Mouse (Mus musculus) lung, embryonic 15.5 days (tissue): ENCODE results near the gene Sycp3. TPM values are rescaled to one million over a fixed set of nuclear protein-coding genes. Genes with fewer than 3 reads are reported as not detected.

Experiments used
- ATAC-seq: fragments of 200-750 bp; cut with Nextera tagmentation; 2 replicates; pipeline ENCODE4 v1.8.0; 2017; ENCODE audit warnings: moderate number of reproducible peaks, borderline replicate concordance; ENCODE audit not compliant: low FRiP score, low TSS enrichment; ENCODE audit errors: extremely low read depth
- H3K27ac ChIP-seq: fragments of 300-500 bp; sonication (generic); 2 replicates; pipeline ENCODE4 v1.5.1; 2015; ENCODE audit warnings: moderate library complexity, mild to moderate bottlenecking, inconsistent platforms
- H3K27me3 ChIP-seq: fragments of 300-500 bp; sonication (generic); 2 replicates; pipeline ENCODE4 v1.6.1; 2015; ENCODE audit warnings: inconsistent platforms
- H3K36me3 ChIP-seq: fragments of 300-500 bp; sonication (generic); 2 replicates; pipeline ENCODE4 v1.6.1; 2015; ENCODE audit warnings: inconsistent platforms
- H3K4me1 ChIP-seq: fragments of 300-500 bp; sonication (generic); 2 replicates; pipeline ENCODE4 v1.6.1; 2015; ENCODE audit warnings: inconsistent platforms
- H3K4me2 ChIP-seq: fragments of 300-500 bp; sonication (generic); 2 replicates; pipeline ENCODE4 v1.6.1; 2015; ENCODE audit warnings: inconsistent platforms, mild to moderate bottlenecking, moderate library complexity
- H3K4me3 ChIP-seq: fragments of 300-500 bp; sonication (generic); 2 replicates; pipeline ENCODE4 v1.5.1; 2015; ENCODE audit warnings: mild to moderate bottlenecking, inconsistent platforms
- H3K9ac ChIP-seq: fragments of 300-500 bp; sonication (generic); 2 replicates; pipeline ENCODE4 v1.6.1; 2015; ENCODE audit warnings: inconsistent platforms
- H3K9me3 ChIP-seq: fragments of 300-500 bp; sonication (generic); 2 replicates; pipeline ENCODE4 v1.6.1; 2016; ENCODE audit warnings: inconsistent platforms
- WGBS: fragments of 180-500 bp; shearing (Covaris S2); methylation state at CpG from one replicate; pipeline ENCODE4 v1.1.7; 2015; 5-methylcytosine and 5-hydroxymethylcytosine counted together
- polyA plus RNA-seq: library from polyadenylated mRNA; unstranded; fragments of >200 nt; fragmentation: Nextera tagmentation; extraction: Ambion mirVana; gene quantifications from 2 replicates; pipeline ENCODE4 v1.2.1, GENCODE M21; 2015

Gene Sycp3
- polyA plus RNA-seq: 0.19 TPM in 2 replicates

- H3K4me1 ChIP-seq: peaks cover 4% of the 10 kb centered on the region; the same call in 1 of the 2 replicates
- no peak within 1 kb of the TSS for H3K9ac ChIP-seq
- no peaks in the 10 kb centered on the region for H3K9me3 ChIP-seq
- H3K36me3 ChIP-seq: no peaks in the 10 kb centered on the region
- H3K4me3 ChIP-seq: no peak within 1 kb of the TSS
- WGBS: 81% methylated on average over 33 of the region's 33 CpGs
- H3K27ac ChIP-seq: no peak within 1 kb of the TSS
- no peaks in the 10 kb centered on the region for H3K27me3 ChIP-seq
- peak; percentile 29; the same call in 1 of the 2 replicates for ATAC-seq
- H3K4me2 ChIP-seq: no peak within 1 kb of the TSS
Measured at GRCm38 (mm10) chr10:88459502-88459992, at the start of gene Sycp3. TSS of gene Sycp3 (plus strand) at chr10:88459569.

- H3K4me3 ChIP-seq: no peak overlapping the region
- no peaks in the 10 kb centered on the region for H3K9me3 ChIP-seq
- H3K27ac ChIP-seq: no peak overlapping the region
- no peak overlapping the region for H3K9ac ChIP-seq
- no peak for ATAC-seq
- H3K4me2 ChIP-seq: no peak overlapping the region
- H3K4me1 ChIP-seq: no peaks in the 10 kb centered on the region
- 63% methylated on average over 2 of the region's 2 CpGs for WGBS
- H3K27me3 ChIP-seq: no peaks in the 10 kb centered on the region
- no peaks in the 10 kb centered on the region for H3K36me3 ChIP-seq
Measured at GRCm38 (mm10) chr10:88409751-88410150, 49.6 kb upstream of the Sycp3 start.

- ATAC-seq: no peak
- 78% methylated on average over 17 of the region's 17 CpGs for WGBS
- Histone ChIP-seq H3K36me3 (no peaks in the 10 kb centered on the region), H3K27ac (no peak overlapping the region), H3K4me1 (no peaks in the 10 kb centered on the region), H3K9me3 (no peaks in the 10 kb centered on the region), H3K4me3 (no peak overlapping the region), H3K27me3 (no peaks in the 10 kb centered on the region), H3K9ac (no peak overlapping the region), H3K4me2 (no peak overlapping the region)
Measured at GRCm38 (mm10) chr10:88412290-88412995, 46.9 kb upstream of the Sycp3 start.

GRCm38 (mm10) chr10:88417686-88418085, 41.7 kb upstream of the Sycp3 start:
- H3K36me3 ChIP-seq: peaks cover 19% of the 10 kb centered on the region; the same call in 1 of the 2 replicates
- no peaks in the 10 kb centered on the region for H3K27me3 ChIP-seq
- no peak overlapping the region for H3K4me2 ChIP-seq
- H3K4me1 ChIP-seq: no peaks in the 10 kb centered on the region
- no peak overlapping the region for H3K27ac ChIP-seq
- WGBS: 90% methylated on average over 5 of the region's 5 CpGs
- no peak for ATAC-seq
- no peak overlapping the region for H3K9ac ChIP-seq
- H3K9me3 ChIP-seq: no peaks in the 10 kb centered on the region
- H3K4me3 ChIP-seq: no peak overlapping the region

GRCm38 (mm10) chr10:88420141-88420541, 39.2 kb upstream of the Sycp3 start:
- Histone ChIP-seq H3K4me1 (no peaks in the 10 kb centered on the region), H3K9me3 (no peaks in the 10 kb centered on the region), H3K27ac (no peak overlapping the region), H3K4me2 (no peak overlapping the region), H3K36me3 (peaks cover 26% of the 10 kb centered on the region; the same call in 1 of the 2 replicates), H3K27me3 (no peaks in the 10 kb centered on the region), H3K9ac (no peak overlapping the region), H3K4me3 (no peak overlapping the region)
- WGBS: 76% methylated on average over 11 of the region's 11 CpGs
- no peak for ATAC-seq

GRCm38 (mm10) chr10:88420655-88421435, 38.5 kb upstream of the Sycp3 start:
- no peak overlapping the region for H3K9ac ChIP-seq
- H3K36me3 ChIP-seq: peaks cover 26% of the 10 kb centered on the region; the same call in 1 of the 2 replicates
- H3K4me1 ChIP-seq: no peaks in the 10 kb centered on the region
- no peak overlapping the region for H3K4me2 ChIP-seq
- 92% methylated on average over 19 of the region's 19 CpGs for WGBS
- no peaks in the 10 kb centered on the region for H3K27me3 ChIP-seq
- H3K27ac ChIP-seq: no peak overlapping the region
- no peaks in the 10 kb centered on the region for H3K9me3 ChIP-seq
- no peak for ATAC-seq
- H3K4me3 ChIP-seq: no peak overlapping the region

GRCm38 (mm10) chr10:88426158-88426816, 33.1 kb upstream of the Sycp3 start:
- ATAC-seq: peak; percentile 75; the same call in 1 of the 2 replicates
- H3K4me2 ChIP-seq: no peak overlapping the region
- H3K4me3 ChIP-seq: no peak overlapping the region
- H3K9ac ChIP-seq: no peak overlapping the region
- H3K36me3 ChIP-seq: peaks cover 26% of the 10 kb centered on the region; the same call in 1 of the 2 replicates
- H3K4me1 ChIP-seq: no peaks in the 10 kb centered on the region
- WGBS: 89% methylated on average over 2 of the region's 2 CpGs
- no peaks in the 10 kb centered on the region for H3K9me3 ChIP-seq
- no peak overlapping the region for H3K27ac ChIP-seq
- no peaks in the 10 kb centered on the region for H3K27me3 ChIP-seq

- Histone ChIP-seq H3K27me3 (no peaks in the 10 kb centered on the region), H3K36me3 (peaks cover 25% of the 10 kb centered on the region; the same call in 1 of the 2 replicates), H3K4me1 (no peaks in the 10 kb centered on the region), H3K4me2 (no peak overlapping the region), H3K4me3 (no peak overlapping the region), H3K27ac (no peak overlapping the region), H3K9me3 (no peaks in the 10 kb centered on the region), H3K9ac (no peak overlapping the region)
- WGBS: 58% methylated on average over 5 of the region's 5 CpGs
- no peak for ATAC-seq
Measured at GRCm38 (mm10) chr10:88426896-88427295, 32.5 kb upstream of the Sycp3 start.

GRCm38 (mm10) chr10:88427998-88428397, 31.4 kb upstream of the Sycp3 start:
- no peak overlapping the region for H3K9ac ChIP-seq
- no peaks in the 10 kb centered on the region for H3K9me3 ChIP-seq
- peaks cover 27% of the 10 kb centered on the region for H3K36me3 ChIP-seq
- H3K27me3 ChIP-seq: no peaks in the 10 kb centered on the region
- no peak overlapping the region for H3K4me2 ChIP-seq
- ATAC-seq: no peak
- no peak overlapping the region for H3K27ac ChIP-seq
- H3K4me3 ChIP-seq: no peak overlapping the region
- no peaks in the 10 kb centered on the region for H3K4me1 ChIP-seq
- 92% methylated on average over 6 of the region's 6 CpGs for WGBS

- no peaks in the 10 kb centered on the region for H3K4me1 ChIP-seq
- no peak overlapping the region for H3K4me2 ChIP-seq
- H3K36me3 ChIP-seq: peaks cover 32% of the 10 kb centered on the region
- H3K27ac ChIP-seq: no peak overlapping the region
- 68% methylated on average over 6 of the region's 6 CpGs for WGBS
- no peak for ATAC-seq
- no peak overlapping the region for H3K9ac ChIP-seq
- no peaks in the 10 kb centered on the region for H3K27me3 ChIP-seq
- H3K4me3 ChIP-seq: no peak overlapping the region
- no peaks in the 10 kb centered on the region for H3K9me3 ChIP-seq
Measured at GRCm38 (mm10) chr10:88441224-88441623, 18.1 kb upstream of the Sycp3 start.

- no peaks in the 10 kb centered on the region for H3K9me3 ChIP-seq
- 50% methylated on average over 2 of the region's 2 CpGs for WGBS
- H3K36me3 ChIP-seq: peaks cover 3% of the 10 kb centered on the region; the same call in 1 of the 2 replicates
- no peaks in the 10 kb centered on the region for H3K27me3 ChIP-seq
- no peak overlapping the region for H3K9ac ChIP-seq
- 0 out of 2 replicates have a peak, but pooled peaks cover 5% of the 10 kb centered on the region for H3K4me1 ChIP-seq
- no peak overlapping the region for H3K4me2 ChIP-seq
- H3K4me3 ChIP-seq: no peak overlapping the region
- no peak overlapping the region for H3K27ac ChIP-seq
- no peak; the same call in 1 of the 2 replicates for ATAC-seq
Measured at GRCm38 (mm10) chr10:88451221-88451620, 8.1 kb upstream of the Sycp3 start.
